ENCODE assay signal across 27 mouse cellular contexts in genomic region chr15:96791306-96791705, GRCm38 (mm10).
A peak's percentile ranks its signal among the peaks of the same experiment; 100 is the strongest.
DNase-seq lines count a peak whose midpoint lies in the region; ATAC-seq and TF ChIP-seq lines count a peak whose summit lies in the region.
"Had no signal": no experiment of that assay in that cellular context is flagged by ENCODE, and none has a peak within 500 bp of the region (broad histone marks: within the 10 kb centered on the region; RNA-seq: fewer than 3 reads in every experiment).

No protein-coding gene starts in this region.

- H3K4me1 ChIP-seq in heart, postnatal 0 days (ENCODE audit: control insufficient read depth, insufficient read depth): peaks cover 34% of the 10 kb centered on the region
- peaks cover 7% of the 10 kb centered on the region; the same call in 1 of the 2 replicates for H3K4me1 ChIP-seq in heart, embryonic 12.5 days (replicated peaks)
- H3K4me1 ChIP-seq: forebrain, embryonic 12.5 days; forebrain, embryonic 15.5 days had no signal

- H3K36me3 ChIP-seq in heart, postnatal 0 days (replicated peaks; ENCODE audit: control insufficient read depth, insufficient read depth, low read length): no peaks in the 10 kb centered on the region
- H3K36me3 ChIP-seq in heart, embryonic 12.5 days: no peaks in the 10 kb centered on the region
- H3K36me3 ChIP-seq: embryonic facial prominence, embryonic 10.5 days; embryonic facial prominence, embryonic 13.5 days; forebrain, embryonic 12.5 days; forebrain, embryonic 15.5 days had no signal

- TF ChIP-seq CTCF in heart, postnatal 0 days (IDR thresholded peaks at IDR 0.05; ENCODE audit: low read depth): no peak

- no peak; the same call in 1 of the 2 replicates for ATAC-seq in heart, postnatal 0 days (ENCODE audit: insufficient read depth, low read depth)
- no peak for ATAC-seq in heart, embryonic 12.5 days (ENCODE audit: insufficient number of reproducible peaks, low FRiP score)
- ATAC-seq: activated CD4-positive, CD25-positive, alpha-beta regulatory T cell, adult 4 months; forebrain, embryonic 15.5 days; hindbrain, postnatal 0 days; inflammation-experienced regulatory T-cells, adult 6 months; intestine, embryonic 16.5 days had no signal

- H3K9me3 ChIP-seq in heart, postnatal 0 days (replicated peaks; ENCODE audit: control insufficient read depth, low read length): no peaks in the 10 kb centered on the region
- H3K9me3 ChIP-seq in heart, embryonic 12.5 days (replicated peaks): no peaks in the 10 kb centered on the region
- H3K9me3 ChIP-seq: embryonic facial prominence, embryonic 10.5 days; embryonic facial prominence, embryonic 13.5 days; forebrain, embryonic 12.5 days; forebrain, embryonic 15.5 days had no signal

- H3K27ac ChIP-seq in heart, postnatal 0 days (ENCODE audit: low read depth): peak overlapping the region; percentile 57
- H3K27ac ChIP-seq in heart, embryonic 12.5 days (ENCODE audit: poor library complexity, severe bottlenecking): no peak overlapping the region
- H3K27ac ChIP-seq: embryonic facial prominence, embryonic 10.5 days; embryonic facial prominence, embryonic 13.5 days; forebrain, embryonic 12.5 days; forebrain, embryonic 15.5 days; hindbrain, embryonic 14.5 days; hindbrain, postnatal 0 days had no signal

- no peaks in the 10 kb centered on the region for H3K27me3 ChIP-seq in heart, postnatal 0 days (ENCODE audit: control insufficient read depth, insufficient read depth, low read length)
- no peaks in the 10 kb centered on the region for H3K27me3 ChIP-seq in heart, embryonic 12.5 days (replicated peaks)
- H3K27me3 ChIP-seq: embryonic facial prominence, embryonic 13.5 days; forebrain, embryonic 12.5 days; forebrain, embryonic 15.5 days had no signal

- no peak for TF ChIP-seq EP300 in heart, postnatal 0 days (IDR thresholded peaks at IDR 0.05; ENCODE audit: low read depth)

- peak; percentile 51 for DNase-seq in gastrocnemius, adult 18-20 months (ENCODE audit: low spot score)
- no peak for DNase-seq in gastrocnemius, adult 8-10 months (ENCODE audit: low spot score in 2 of 2)
- peak; percentile 37 to 61 for DNase-seq in heart, adult 18-20 months
- DNase-seq in heart, adult 8-10 months (ENCODE audit: low spot score): no peak
- no peak for DNase-seq in heart, postnatal 0 days (ENCODE audit: low spot score)
- peak; percentile 8 for DNase-seq in testis, postnatal 10 days (ENCODE audit: low spot score)
- DNase-seq in testis, postnatal 14 days (ENCODE audit: low spot score): no peak
- DNase-seq: adrenal gland, adult 8-10 months; adrenal gland, postnatal 25 days; cerebellum, adult 11-12 months; cerebellum, adult 8-10 months; cerebellum, postnatal 10 days; cerebellum, postnatal 36 days; embryo, embryonic 11 days; gastrocnemius, postnatal 25 days; kidney, adult 18-20 months had no signal

- H3K4me2 ChIP-seq in heart, postnatal 0 days (ENCODE audit: low read depth, low read length): no peak overlapping the region
- no peak overlapping the region for H3K4me2 ChIP-seq in heart, embryonic 12.5 days
- H3K4me2 ChIP-seq: embryonic facial prominence, embryonic 13.5 days; forebrain, embryonic 12.5 days; forebrain, embryonic 15.5 days; hindbrain, embryonic 14.5 days had no signal

- H3K9ac ChIP-seq in heart, postnatal 0 days (replicated peaks; ENCODE audit: low read depth, low read length): no peak overlapping the region
- no peak overlapping the region for H3K9ac ChIP-seq in heart, embryonic 12.5 days
- H3K9ac ChIP-seq: embryonic facial prominence, embryonic 13.5 days; forebrain, embryonic 12.5 days; forebrain, embryonic 15.5 days; hindbrain, embryonic 14.5 days had no signal

- no peak overlapping the region for H3K4me3 ChIP-seq in heart, postnatal 0 days (ENCODE audit: low read depth, low read length)
- H3K4me3 ChIP-seq in heart, embryonic 12.5 days: no peak overlapping the region
- H3K4me3 ChIP-seq: embryonic facial prominence, embryonic 10.5 days; embryonic facial prominence, embryonic 13.5 days; erythroblast, embryonic 14.5 days; forebrain, embryonic 12.5 days; forebrain, embryonic 15.5 days had no signal

- WGBS in heart, postnatal 0 days: 42% methylated on average over 6 of the region's 6 CpGs
- WGBS in heart, embryonic 12.5 days: 62% methylated on average over 6 of the region's 6 CpGs

Comparison
In these comparisons a context has a peak if more than half of its experiments do, and no peak if none do; other contexts are left out.
1. DNase-seq: peak in gastrocnemius, adult 18-20 months (single experiment), heart, adult 18-20 months (2 of 2) and testis, postnatal 10 days (single experiment); none in gastrocnemius, adult 8-10 months (0 of 2), heart, adult 8-10 months (single experiment), heart, postnatal 0 days (single experiment) and testis, postnatal 14 days (single experiment).